Mouse (Mus musculus): ENCODE measurements around the gene Hk3. TPM values are rescaled to one million over a fixed set of nuclear protein-coding genes. Genes with fewer than 3 reads are reported as not detected.

Gene Hk3
- total RNA-seq, 1 experiment from 2014 or later, result 36.8 TPM

GRCm38 (mm10) chr13:55006415-55006742 lies 14.8 kb downstream of the Hk3 start:
- no peak for ATAC-seq (replicated peaks; ENCODE audit: insufficient number of reproducible peaks, low FRiP score, low TSS enrichment, poor library complexity, severe bottlenecking)

- no peak for ATAC-seq (replicated peaks; ENCODE audit: insufficient number of reproducible peaks, low FRiP score, low TSS enrichment, poor library complexity, severe bottlenecking)
These were observed 15.3 kb downstream of the Hk3 start for GRCm38 (mm10) chr13:55005691-55006414.

- no peak for ATAC-seq (replicated peaks; ENCODE audit: insufficient number of reproducible peaks, low FRiP score, low TSS enrichment, poor library complexity, severe bottlenecking)
These were observed 16.5 kb downstream of the Hk3 start for GRCm38 (mm10) chr13:55004646-55005045.

GRCm38 (mm10) chr13:55002090-55002489 lies 19.1 kb downstream of the Hk3 start:
- no peak for ATAC-seq (replicated peaks; ENCODE audit: insufficient number of reproducible peaks, low FRiP score, low TSS enrichment, poor library complexity, severe bottlenecking)

GRCm38 (mm10) chr13:55000433-55000832 lies 20.8 kb downstream of the Hk3 start:
- no peak for ATAC-seq (replicated peaks; ENCODE audit: insufficient number of reproducible peaks, low FRiP score, low TSS enrichment, poor library complexity, severe bottlenecking)

GRCm38 (mm10) chr13:54997568-54997967 lies 23.6 kb downstream of the Hk3 start:
- no peak for ATAC-seq (replicated peaks; ENCODE audit: insufficient number of reproducible peaks, low FRiP score, low TSS enrichment, poor library complexity, severe bottlenecking)

- no peak for ATAC-seq (replicated peaks; ENCODE audit: insufficient number of reproducible peaks, low FRiP score, low TSS enrichment, poor library complexity, severe bottlenecking)
These were observed 26.0 kb downstream of the Hk3 start for GRCm38 (mm10) chr13:54995161-54995560.

- no peak for ATAC-seq (replicated peaks; ENCODE audit: insufficient number of reproducible peaks, low FRiP score, low TSS enrichment, poor library complexity, severe bottlenecking)
These were observed 26.6 kb downstream of the Hk3 start for GRCm38 (mm10) chr13:54994576-54994975.

GRCm38 (mm10) chr13:54992215-54992614 lies 29.0 kb downstream of the Hk3 start:
- no peak for ATAC-seq (replicated peaks; ENCODE audit: insufficient number of reproducible peaks, low FRiP score, low TSS enrichment, poor library complexity, severe bottlenecking)

GRCm38 (mm10) chr13:54988181-54988760 lies 32.9 kb downstream of the Hk3 start:
- ATAC-seq (replicated peaks; ENCODE audit: insufficient number of reproducible peaks, low FRiP score, low TSS enrichment, poor library complexity, severe bottlenecking), result no peak

GRCm38 (mm10) chr13:54987405-54987804 lies 33.8 kb downstream of the Hk3 start:
- ATAC-seq (replicated peaks; ENCODE audit: insufficient number of reproducible peaks, low FRiP score, low TSS enrichment, poor library complexity, severe bottlenecking), result no peak

GRCm38 (mm10) chr13:54983614-54984013 lies 37.6 kb downstream of the Hk3 start:
- no peak for ATAC-seq (replicated peaks; ENCODE audit: insufficient number of reproducible peaks, low FRiP score, low TSS enrichment, poor library complexity, severe bottlenecking)

GRCm38 (mm10) chr13:54983001-54983400 lies 38.2 kb downstream of the Hk3 start:
- ATAC-seq (replicated peaks; ENCODE audit: insufficient number of reproducible peaks, low FRiP score, low TSS enrichment, poor library complexity, severe bottlenecking), result no peak

GRCm38 (mm10) chr13:54980957-54981356 lies 40.2 kb downstream of the Hk3 start:
- no peak for ATAC-seq (replicated peaks; ENCODE audit: insufficient number of reproducible peaks, low FRiP score, low TSS enrichment, poor library complexity, severe bottlenecking)

- no peak for ATAC-seq (replicated peaks; ENCODE audit: insufficient number of reproducible peaks, low FRiP score, low TSS enrichment, poor library complexity, severe bottlenecking)
These were observed 42.4 kb downstream of the Hk3 start for GRCm38 (mm10) chr13:54978804-54979203.

- no peak for ATAC-seq (replicated peaks; ENCODE audit: insufficient number of reproducible peaks, low FRiP score, low TSS enrichment, poor library complexity, severe bottlenecking)
These were observed 45.6 kb downstream of the Hk3 start for GRCm38 (mm10) chr13:54975546-54975945.

- no peak for ATAC-seq (replicated peaks; ENCODE audit: insufficient number of reproducible peaks, low FRiP score, low TSS enrichment, poor library complexity, severe bottlenecking)
These were observed 50.5 kb downstream of the Hk3 start for GRCm38 (mm10) chr13:54970521-54971247.

GRCm38 (mm10) chr13:54969513-54969912 lies 51.7 kb downstream of the Hk3 start:
- ATAC-seq (replicated peaks; ENCODE audit: insufficient number of reproducible peaks, low FRiP score, low TSS enrichment, poor library complexity, severe bottlenecking), result no peak

- no peak for ATAC-seq (replicated peaks; ENCODE audit: insufficient number of reproducible peaks, low FRiP score, low TSS enrichment, poor library complexity, severe bottlenecking)
These were observed 52.5 kb downstream of the Hk3 start for GRCm38 (mm10) chr13:54968636-54969035.

GRCm38 (mm10) chr13:54967501-54967900 lies 53.7 kb downstream of the Hk3 start:
- ATAC-seq (replicated peaks; ENCODE audit: insufficient number of reproducible peaks, low FRiP score, low TSS enrichment, poor library complexity, severe bottlenecking), result no peak

Data from monocyte, adult 5-6 weeks (primary cell).